Mouse (Mus musculus) small intestine, adult 2 months (tissue): ENCODE data around the gene Lamtor2. TPM values are rescaled to one million over a fixed set of nuclear protein-coding genes. Genes with fewer than 3 reads are reported as not detected.

Experiments used
- H3K27ac ChIP-seq: fragments of 200-500 bp; 2 replicates; pipeline ENCODE4 v1.5.1; 2012; ENCODE audit warnings: low read depth, low read length, control low read depth, inconsistent platforms; ENCODE audit not compliant: insufficient read depth
- H3K27me3 ChIP-seq: fragments of 200-500 bp; 2 replicates; pipeline ENCODE4 v1.6.1; 2012; ENCODE audit warnings: mild to moderate bottlenecking, moderate library complexity, low read length, inconsistent platforms; ENCODE audit not compliant: control insufficient read depth, insufficient read depth
- H3K36me3 ChIP-seq: fragments of 200-500 bp; 2 replicates; pipeline ENCODE4 v1.6.1; 2012; ENCODE audit warnings: mild to moderate bottlenecking, low read length, control low read depth, inconsistent platforms; ENCODE audit not compliant: control insufficient read depth, insufficient read depth
- H3K4me1 ChIP-seq: fragments of 200-500 bp; 2 replicates; pipeline ENCODE4 v1.6.1; 2012; ENCODE audit warnings: low read length, inconsistent platforms, mixed read lengths; ENCODE audit not compliant: control insufficient read depth, insufficient read depth, insufficient read length
- H3K4me3 ChIP-seq: fragments of 200-500 bp; 2 replicates; pipeline ENCODE4 v1.5.1; 2012; ENCODE audit warnings: low read depth, mild to moderate bottlenecking, control low read depth, inconsistent platforms, low read length, moderate library complexity
- CTCF ChIP-seq: fragments of 200-500 bp; IDR thresholded peaks from 2 replicates; pipeline ENCODE4 v1.5.1; 2012; ENCODE audit warnings: low read depth, mild to moderate bottlenecking, control low read depth, inconsistent platforms, low read length, moderate library complexity, mixed read lengths; ENCODE audit not compliant: insufficient replicate concordance, insufficient read length; ENCODE audit errors: extremely low read depth
- POLR2A ChIP-seq: fragments of 200-500 bp; IDR thresholded peaks from 2 replicates; pipeline ENCODE4 v1.6.1; 2012; ENCODE audit warnings: low read depth, mild to moderate bottlenecking, control low read depth, inconsistent platforms, low read length, moderate library complexity
- WGBS: fragments of 180-500 bp; shearing (Covaris S2); methylation state at CpG from one replicate; pipeline ENCODE4 v1.1.7; 2018; 5-methylcytosine and 5-hydroxymethylcytosine counted together
- polyA plus RNA-seq: library from polyadenylated mRNA; depleted of rRNA; stranded (reverse); fragments of >200 nt; gene quantifications from 2 replicates; pipeline ENCODE4 v1.2.3, GENCODE M21; 2012

Lamtor2 gene
- polyA plus RNA-seq, 1 experiment, result 167 TPM

- TF ChIP-seq POLR2A (no peak), CTCF (no peak)
- no peaks in the 10 kb centered on the region for H3K4me1 ChIP-seq
Measured at GRCm38 (mm10) chr3:88559596-88559995, 6.7 kb upstream of the Lamtor2 start.

GRCm38 (mm10) chr3:88556616-88557015 lies 3.7 kb upstream of the Lamtor2 start:
- no peaks in the 10 kb centered on the region for H3K27me3 ChIP-seq
- H3K27ac ChIP-seq, result no peak overlapping the region
- H3K4me3 ChIP-seq, result no peak overlapping the region
- H3K4me1 ChIP-seq, result no peaks in the 10 kb centered on the region
- WGBS, result 94% methylated on average over 8 of the region's 8 CpGs
- TF ChIP-seq POLR2A (no peak), CTCF (no peak)
- peaks cover 43% of the 10 kb centered on the region for H3K36me3 ChIP-seq

More at GRCm38 (mm10) chr3:88559596-88559995, 6.7 kb upstream of the Lamtor2 start:
- no peak overlapping the region for H3K27ac ChIP-seq
- H3K36me3 ChIP-seq, result peaks cover 68% of the 10 kb centered on the region
- no peak overlapping the region for H3K4me3 ChIP-seq
- 95% methylated on average over 9 of the region's 9 CpGs for WGBS
- H3K27me3 ChIP-seq, result no peaks in the 10 kb centered on the region

GRCm38 (mm10) chr3:88555731-88556130 lies 2.9 kb upstream of the Lamtor2 start:
- Histone ChIP-seq H3K27me3 (no peaks in the 10 kb centered on the region), H3K4me3 (no peak overlapping the region), H3K4me1 (peaks cover 6% of the 10 kb centered on the region; the same call in 1 of the 2 replicates), H3K27ac (no peak overlapping the region), H3K36me3 (peaks cover 35% of the 10 kb centered on the region)
- TF ChIP-seq CTCF (no peak), POLR2A (no peak)
- 91% methylated on average over 6 of the region's 6 CpGs for WGBS

- Histone ChIP-seq H3K4me3 (no peak overlapping the region), H3K4me1 (peaks cover 8% of the 10 kb centered on the region; the same call in 1 of the 2 replicates), H3K27ac (no peak overlapping the region), H3K36me3 (peaks cover 30% of the 10 kb centered on the region), H3K27me3 (no peaks in the 10 kb centered on the region)
- 96% methylated on average over 5 of the region's 5 CpGs for WGBS
- TF ChIP-seq POLR2A (no peak), CTCF (no peak)
Measured at GRCm38 (mm10) chr3:88555069-88555605, 2.3 kb upstream of the Lamtor2 start.

GRCm38 (mm10) chr3:88553880-88554586 lies 1.2 kb upstream of the Lamtor2 start:
- no peaks in the 10 kb centered on the region for H3K27me3 ChIP-seq
- 2% methylated on average over 41 of the region's 41 CpGs for WGBS
- TF ChIP-seq CTCF, result 0 out of 2 replicates have a peak, but pooled peaks have one; percentile 3
- TF ChIP-seq POLR2A, result no peak
- H3K4me3 ChIP-seq, result peak overlapping the region; percentile 72
- H3K4me1 ChIP-seq, result peaks cover 8% of the 10 kb centered on the region; the same call in 1 of the 2 replicates
- H3K27ac ChIP-seq, result peak overlapping the region; percentile 25
- peaks cover 19% of the 10 kb centered on the region; the same call in 1 of the 2 replicates for H3K36me3 ChIP-seq

GRCm38 (mm10) chr3:88553525-88553879 lies 628 bp upstream of the Lamtor2 start, which contains the start of gene Ubqln4:
TSS of gene Ubqln4 (plus strand) at chr3:88553758.
- peak; percentile 66; the same call in 1 of the 2 replicates for TF ChIP-seq CTCF
- TF ChIP-seq POLR2A, result peak; percentile 73; the same call in 1 of the 2 replicates
- Histone ChIP-seq H3K4me3 (peak within 1 kb of the TSS; percentile 72), H3K36me3 (peaks cover 19% of the 10 kb centered on the region; the same call in 1 of the 2 replicates), H3K27me3 (no peaks in the 10 kb centered on the region), H3K4me1 (peaks cover 11% of the 10 kb centered on the region), H3K27ac (peak within 1 kb of the TSS; percentile 96)
- 1% methylated on average over 35 of the region's 37 CpGs for WGBS

GRCm38 (mm10) chr3:88552082-88552645 lies 710 bp downstream of the Lamtor2 start:
- WGBS, result 3% methylated on average over 16 of the region's 16 CpGs
- Histone ChIP-seq H3K27me3 (no peaks in the 10 kb centered on the region), H3K4me1 (peaks cover 14% of the 10 kb centered on the region), H3K36me3 (peaks cover 14% of the 10 kb centered on the region; the same call in 1 of the 2 replicates), H3K4me3 (peak overlapping the region; percentile 72), H3K27ac (peak overlapping the region; percentile 72)
- TF ChIP-seq CTCF (no peak), POLR2A (no peak)
